Comparison of ENCODE assay signal across 16 mouse cellular contexts in genomic region chr4:55973706-55974105, GRCm38 (mm10).
"Had no signal": no experiment of that assay in that cellular context is flagged by ENCODE, and none has a peak within 500 bp of the region (broad histone marks: within the 10 kb centered on the region; RNA-seq: fewer than 3 reads in every experiment).

No protein-coding gene starts in this region.

- H3K27ac ChIP-seq: neural tube, embryonic 12.5 days; neural tube, embryonic 13.5 days; neural tube, embryonic 15.5 days had no signal

- H3K9me3 ChIP-seq: neural tube, embryonic 12.5 days; neural tube, embryonic 13.5 days; neural tube, embryonic 15.5 days; stomach, embryonic 15.5 days had no signal

- H3K4me3 ChIP-seq: neural tube, embryonic 12.5 days; neural tube, embryonic 13.5 days; neural tube, embryonic 15.5 days; stomach, embryonic 15.5 days had no signal

- H3K36me3 ChIP-seq: neural tube, embryonic 12.5 days; neural tube, embryonic 13.5 days; neural tube, embryonic 15.5 days; stomach, embryonic 15.5 days had no signal

- H3K4me1 ChIP-seq: neural tube, embryonic 12.5 days; neural tube, embryonic 13.5 days; neural tube, embryonic 15.5 days had no signal

- H3K9ac ChIP-seq: neural tube, embryonic 12.5 days; neural tube, embryonic 13.5 days; neural tube, embryonic 15.5 days; stomach, embryonic 15.5 days had no signal

- DNase-seq: retina, postnatal 1 day; right cerebral cortex, adult 18-20 months; right cerebral cortex, postnatal 14 days; right cerebral cortex, postnatal 25 days; right cerebral cortex, postnatal 4 days; spleen, adult 18-20 months; thymus, adult 18-20 months; thymus, adult 2 months; thymus, postnatal 14 days; thymus, postnatal 25 days; thymus, postnatal 36 days; thymus, postnatal 4 days had no signal

- H3K27me3 ChIP-seq: neural tube, embryonic 12.5 days; neural tube, embryonic 13.5 days; neural tube, embryonic 15.5 days; stomach, embryonic 15.5 days had no signal

- H3K4me2 ChIP-seq: neural tube, embryonic 12.5 days; neural tube, embryonic 13.5 days; neural tube, embryonic 15.5 days; stomach, embryonic 15.5 days had no signal
